Mouse (Mus musculus): ENCODE measurements around the gene Ctrl. TPM values are rescaled to one million over a fixed set of nuclear protein-coding genes. Genes with fewer than 3 reads are reported as not detected.

Ctrl gene
- polyA plus RNA-seq, 1 experiment from 2014 or later = 0.89 TPM

GRCm38 (mm10) chr8:105892432-105892831 is 41.2 kb downstream of the Ctrl start:
- H3K27ac ChIP-seq (ENCODE audit: low read length) = no peak overlapping the region
- H3K36me3 ChIP-seq (ENCODE audit: control insufficient read depth, insufficient read depth) = peaks cover 34% of the 10 kb centered on the region

DNA sequence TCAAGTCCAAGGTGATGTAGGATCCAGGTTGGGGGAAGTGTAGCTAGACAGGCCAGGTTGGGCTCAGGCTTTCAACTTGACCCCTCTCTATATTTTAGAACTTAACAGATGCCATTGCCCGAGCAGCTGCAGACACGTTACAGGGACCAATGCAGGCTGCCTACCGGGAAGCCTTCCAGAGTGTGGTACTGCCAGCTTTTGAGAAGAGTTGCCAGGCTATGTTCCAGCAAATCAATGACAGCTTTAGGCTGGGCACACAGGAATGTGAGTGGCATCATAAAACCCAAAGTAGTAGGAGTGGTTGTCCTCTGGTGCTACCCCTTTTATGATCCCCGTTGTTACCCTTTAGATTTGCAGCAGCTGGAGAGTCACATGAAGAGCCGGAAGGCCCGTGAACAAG is 42.8 kb downstream of the Ctrl start:
- H3K9ac ChIP-seq (ENCODE audit: low read length) = no peak overlapping the region
- 91% methylated on average over 6 of the region's 6 CpGs for WGBS
- H3K4me1 ChIP-seq (ENCODE audit: control insufficient read depth, insufficient read depth, low read length) = 0 out of 2 replicates have a peak, but pooled peaks cover 2% of the 10 kb centered on the region
- H3K4me3 ChIP-seq (ENCODE audit: low read length) = no peak overlapping the region
- ATAC-seq (replicated peaks; ENCODE audit: extremely low read depth, insufficient read depth, low FRiP score) = no peak
- H3K27ac ChIP-seq (ENCODE audit: low read length) = no peak overlapping the region
- H3K36me3 ChIP-seq (ENCODE audit: control insufficient read depth, insufficient read depth) = peaks cover 48% of the 10 kb centered on the region
- H3K27me3 ChIP-seq (ENCODE audit: control insufficient read depth, insufficient read depth, low read length) = no peaks in the 10 kb centered on the region
- no peaks in the 10 kb centered on the region for H3K9me3 ChIP-seq (replicated peaks; ENCODE audit: control insufficient read depth, low read length)
- no peak overlapping the region for H3K4me2 ChIP-seq (ENCODE audit: low read depth, low read length)

More at GRCm38 (mm10) chr8:105892432-105892831, 41.2 kb downstream of the Ctrl start:
- H3K9ac ChIP-seq (ENCODE audit: low read length) = no peak overlapping the region
- ATAC-seq (replicated peaks; ENCODE audit: extremely low read depth, insufficient read depth, low FRiP score) = 0 out of 2 replicates have a peak, but pooled peaks have one; percentile 10
- H3K9me3 ChIP-seq (replicated peaks; ENCODE audit: control insufficient read depth, low read length) = no peaks in the 10 kb centered on the region
- no peak overlapping the region for H3K4me2 ChIP-seq (ENCODE audit: low read depth, low read length)
- H3K27me3 ChIP-seq (ENCODE audit: control insufficient read depth, insufficient read depth, low read length) = no peaks in the 10 kb centered on the region
- 0 out of 2 replicates have a peak, but pooled peaks cover 2% of the 10 kb centered on the region for H3K4me1 ChIP-seq (ENCODE audit: control insufficient read depth, insufficient read depth, low read length)
- H3K4me3 ChIP-seq (ENCODE audit: low read length) = no peak overlapping the region
- 85% methylated on average over 6 of the region's 6 CpGs for WGBS

- Histone ChIP-seq H3K27me3 (ENCODE audit: control insufficient read depth, insufficient read depth, low read length) (no peaks in the 10 kb centered on the region), H3K4me3 (ENCODE audit: low read length) (no peak overlapping the region), H3K4me2 (ENCODE audit: low read depth, low read length) (no peak overlapping the region), H3K9ac (ENCODE audit: low read length) (no peak overlapping the region), H3K27ac (ENCODE audit: low read length) (no peak overlapping the region), H3K4me1 (ENCODE audit: control insufficient read depth, insufficient read depth, low read length) (0 out of 2 replicates have a peak, but pooled peaks cover 2% of the 10 kb centered on the region), H3K9me3 (replicated peaks; ENCODE audit: control insufficient read depth, low read length) (no peaks in the 10 kb centered on the region), H3K36me3 (ENCODE audit: control insufficient read depth, insufficient read depth) (peaks cover 57% of the 10 kb centered on the region)
- WGBS = 92% methylated on average over 12 of the region's 12 CpGs
- ATAC-seq (replicated peaks; ENCODE audit: extremely low read depth, insufficient read depth, low FRiP score) = no peak
These were observed 43.8 kb downstream of the Ctrl start for GRCm38 (mm10) chr8:105889756-105890465.

Small RNA genes lying within 50 kb of the gene (microRNA-seq; reads per million reads assigned to microRNA genes)
- gene Mir7074 = not detected

Other genes starting within 250 kb of the Ctrl start
- gene Carmil2, start 247.6 kb downstream of the Ctrl start, polyA plus RNA-seq (2015; fragmentation: Nextera tagmentation; extraction: Ambion mirVana) = 1.4 and 3.0 TPM in 2 replicates
- gene Acd, start 232.8 kb downstream of the Ctrl start, polyA plus RNA-seq (2015; fragmentation: Nextera tagmentation; extraction: Ambion mirVana) = 36.4 and 41.7 TPM in 2 replicates
- gene Pard6a, start 232.7 kb downstream of the Ctrl start, polyA plus RNA-seq (2015; fragmentation: Nextera tagmentation; extraction: Ambion mirVana) = 13.6 and 17.5 TPM in 2 replicates
- 0.16 TPM in 1 of 2 replicates, not detected in the other for gene 4933405L10Rik, start 226.2 kb downstream of the Ctrl start, polyA plus RNA-seq (2015; fragmentation: Nextera tagmentation; extraction: Ambion mirVana)
- gene Enkd1, start 225.7 kb downstream of the Ctrl start, polyA plus RNA-seq (2015; fragmentation: Nextera tagmentation; extraction: Ambion mirVana) = 13.1 and 13.6 TPM in 2 replicates
- 7.5 and 12.0 TPM in 2 replicates for gene Gfod2, start 175.2 kb downstream of the Ctrl start, polyA plus RNA-seq (2015; fragmentation: Nextera tagmentation; extraction: Ambion mirVana)
- gene Ranbp10, start 106.5 kb downstream of the Ctrl start, polyA plus RNA-seq (2015; fragmentation: Nextera tagmentation; extraction: Ambion mirVana) = 8.3 and 9.2 TPM in 2 replicates
- 0.43 and 0.64 TPM in 2 replicates for gene Tsnaxip1, start 106.1 kb downstream of the Ctrl start, polyA plus RNA-seq (2015; fragmentation: Nextera tagmentation; extraction: Ambion mirVana)
- 34.0 and 35.6 TPM in 2 replicates for gene Cenpt, start 80.6 kb downstream of the Ctrl start, polyA plus RNA-seq (2015; fragmentation: Nextera tagmentation; extraction: Ambion mirVana)
- gene Thap11, start 78.7 kb downstream of the Ctrl start, polyA plus RNA-seq (2015; fragmentation: Nextera tagmentation; extraction: Ambion mirVana) = 49.0 and 50.9 TPM in 2 replicates
- gene Nutf2, start 73.3 kb downstream of the Ctrl start, polyA plus RNA-seq (2015; fragmentation: Nextera tagmentation; extraction: Ambion mirVana) = 132 and 194 TPM in 2 replicates
- gene Edc4, start 53.0 kb downstream of the Ctrl start, polyA plus RNA-seq (2015; fragmentation: Nextera tagmentation; extraction: Ambion mirVana) = 32.6 and 33.7 TPM in 2 replicates
- 0.69 and 0.89 TPM in 2 replicates for gene Nrn1l, start 40.3 kb downstream of the Ctrl start, polyA plus RNA-seq (2015; fragmentation: Nextera tagmentation; extraction: Ambion mirVana)
- 22.8 and 25.1 TPM in 2 replicates for gene Pskh1, start 33.4 kb downstream of the Ctrl start, polyA plus RNA-seq (2015; fragmentation: Nextera tagmentation; extraction: Ambion mirVana)
- 89.4 and 112 TPM in 2 replicates for gene Psmb10, start 4.6 kb upstream of the Ctrl start, polyA plus RNA-seq (2015; fragmentation: Nextera tagmentation; extraction: Ambion mirVana)
- 1.3 and 1.7 TPM in 2 replicates for gene Lcat, start 9.5 kb upstream of the Ctrl start, polyA plus RNA-seq (2015; fragmentation: Nextera tagmentation; extraction: Ambion mirVana)
- 38.5 and 43.1 TPM in 2 replicates for gene Slc12a4, start 32.2 kb upstream of the Ctrl start, polyA plus RNA-seq (2015; fragmentation: Nextera tagmentation; extraction: Ambion mirVana)
- not detected in 2 replicates for gene Dpep3, start 45.6 kb upstream of the Ctrl start, polyA plus RNA-seq (2015; fragmentation: Nextera tagmentation; extraction: Ambion mirVana)
- gene Dus2, start 57.5 kb upstream of the Ctrl start, polyA plus RNA-seq (2015; fragmentation: Nextera tagmentation; extraction: Ambion mirVana) = 14.4 and 15.5 TPM in 2 replicates
- 0.13 and 0.16 TPM in 2 replicates for gene Dpep2nb, start 72.1 kb upstream of the Ctrl start, polyA plus RNA-seq (2015; fragmentation: Nextera tagmentation; extraction: Ambion mirVana)
- gene Ddx28, start 78.0 kb upstream of the Ctrl start, polyA plus RNA-seq (2015; fragmentation: Nextera tagmentation; extraction: Ambion mirVana) = 12.8 and 14.8 TPM in 2 replicates
- 3.7 and 4.3 TPM in 2 replicates for gene Nfatc3, start 125.0 kb upstream of the Ctrl start, polyA plus RNA-seq (2015; fragmentation: Nextera tagmentation; extraction: Ambion mirVana)
- 1.9 and 6.6 TPM in 2 replicates for gene Esrp2, start 203.1 kb upstream of the Ctrl start, polyA plus RNA-seq (2015; fragmentation: Nextera tagmentation; extraction: Ambion mirVana)
- gene Pla2g15, start 216.5 kb upstream of the Ctrl start, polyA plus RNA-seq (2015; fragmentation: Nextera tagmentation; extraction: Ambion mirVana) = 7.7 and 7.8 TPM in 2 replicates
- gene Slc7a6, start 235.0 kb upstream of the Ctrl start, polyA plus RNA-seq (2015; fragmentation: Nextera tagmentation; extraction: Ambion mirVana) = 21.1 and 28.5 TPM in 2 replicates

All from heart, embryonic 16.5 days (tissue).